Mouse (Mus musculus): ENCODE data around the gene Nrgn.

- TF ChIP-seq CTCF (conservative IDR thresholded peaks at IDR 0.05; ENCODE audit: insufficient read depth, insufficient read length, low read depth, low read length) (no peak), POLR2A (IDR thresholded peaks at IDR 0.05; ENCODE audit: low read depth, low read length) (no peak)
Measured at GRCm38 (mm10) chr9:37496325-37496724, 56.4 kb downstream of the Nrgn start.
